Mouse (Mus musculus): ENCODE measurements around the gene Ankrd33.

Ankrd33 gene

GRCm38 (mm10) chr15:101147115-101147909 is 31.8 kb downstream of the Ankrd33 start:
- DNase-seq: no peak

DNA sequence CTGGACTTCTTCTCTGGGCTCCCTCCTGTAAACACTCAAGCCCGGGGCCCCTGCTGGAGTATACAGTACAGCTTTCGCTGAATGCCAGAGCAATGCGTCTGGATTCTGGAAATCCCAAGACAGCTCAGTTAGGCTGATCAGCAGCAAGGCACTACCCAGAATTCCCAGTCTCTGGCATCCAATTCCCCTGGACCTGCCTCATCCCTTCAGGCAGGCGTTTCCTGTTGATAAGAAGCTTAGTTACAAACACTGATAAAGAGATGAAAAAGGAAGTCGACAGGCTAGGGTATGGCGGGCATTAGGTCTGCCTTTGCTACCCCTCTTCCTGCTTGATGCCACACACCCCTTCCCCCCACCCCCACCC is 32.3 kb downstream of the Ankrd33 start:
- DNase-seq: peak; percentile 66

DNA sequence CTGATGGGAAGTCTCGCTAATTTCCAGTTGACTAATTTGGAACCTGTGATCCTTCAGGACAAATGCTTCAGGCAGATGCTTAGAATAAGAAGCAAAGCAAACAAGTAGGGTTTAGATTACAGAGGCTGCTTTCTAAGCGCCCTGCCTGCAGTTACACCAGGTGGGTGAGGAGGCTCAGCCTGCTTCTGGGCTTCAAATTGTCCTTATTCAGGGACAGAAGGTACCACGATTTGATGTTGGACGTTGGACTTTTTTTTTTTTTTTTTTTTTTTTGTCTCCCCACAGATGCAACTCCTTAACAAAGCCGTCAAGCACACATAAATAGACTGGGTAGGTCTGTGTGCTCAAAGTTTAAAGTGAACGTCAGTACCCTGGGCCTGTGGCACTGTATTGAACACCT is 33.0 kb downstream of the Ankrd33 start:
- DNase-seq: no peak

GRCm38 (mm10) chr15:101151409-101152261 is 36.1 kb downstream of the Ankrd33 start:
- DNase-seq: no peak

- no peak for DNase-seq
Observed at GRCm38 (mm10) chr15:101154700-101155616, 39.4 kb downstream of the Ankrd33 start.

GRCm38 (mm10) chr15:101160128-101160527 is 44.6 kb downstream of the Ankrd33 start:
- no peak for DNase-seq

DNA sequence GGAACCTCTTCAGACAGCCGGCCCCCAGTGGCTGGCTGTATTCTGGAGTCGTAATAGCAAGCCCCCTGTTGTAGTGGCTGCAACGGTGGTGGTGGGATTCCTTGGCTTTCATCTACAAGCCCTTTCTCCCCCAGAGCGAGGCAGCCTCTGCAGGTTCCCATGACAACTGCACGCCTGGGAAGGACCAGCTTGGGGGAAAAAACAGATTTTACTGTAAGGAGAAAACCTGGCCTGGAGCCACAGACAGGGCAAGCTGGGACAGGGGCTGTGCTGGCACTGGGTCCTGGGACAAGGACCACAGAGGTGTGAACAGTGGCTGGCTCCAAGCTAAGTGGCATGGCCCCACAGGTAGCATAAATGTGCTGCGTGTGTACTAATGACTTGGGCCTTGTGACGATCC is 45.0 kb downstream of the Ankrd33 start:
- DNase-seq: no peak

DNA sequence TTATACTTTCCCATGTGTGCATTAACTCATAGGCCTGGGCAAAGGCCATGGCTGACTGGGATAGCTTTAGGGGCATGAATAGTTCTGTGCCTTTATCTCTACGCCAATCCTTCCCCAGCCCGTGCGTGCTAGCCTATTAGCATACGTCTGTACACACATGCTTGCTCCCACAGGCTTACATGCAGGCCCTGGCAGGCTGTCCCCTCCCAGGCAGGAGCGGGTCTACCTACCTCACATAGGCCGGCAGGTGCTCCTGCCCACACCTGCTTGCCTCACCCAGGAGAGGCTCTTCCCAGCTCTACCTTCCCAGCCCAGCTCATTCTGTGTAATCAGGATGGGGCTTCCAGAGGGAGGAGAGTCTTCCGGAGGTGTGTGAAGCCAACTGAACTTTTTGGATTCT is 46.0 kb downstream of the Ankrd33 start:
- no peak for DNase-seq

DNA sequence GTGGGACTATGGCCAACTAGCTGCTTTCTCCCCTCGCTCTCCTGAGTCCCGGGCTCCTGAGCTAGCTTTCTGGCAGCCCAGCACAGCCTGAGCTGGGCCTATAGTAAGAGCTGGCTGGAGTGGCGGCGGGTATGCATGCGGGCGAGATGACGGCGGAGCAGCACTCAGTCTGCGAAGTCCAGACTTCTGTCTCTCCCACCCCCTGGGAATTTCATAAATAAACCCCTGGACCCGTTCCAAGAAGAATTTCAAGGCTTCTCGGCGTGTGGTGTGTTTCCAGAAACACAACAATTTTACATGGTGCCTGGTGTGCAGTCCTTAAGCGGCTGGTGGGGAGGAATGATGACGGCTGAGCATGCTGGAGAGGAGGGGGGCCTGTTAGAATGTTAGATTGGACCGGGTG is 47.5 kb downstream of the Ankrd33 start:
- DNase-seq: no peak

DNA sequence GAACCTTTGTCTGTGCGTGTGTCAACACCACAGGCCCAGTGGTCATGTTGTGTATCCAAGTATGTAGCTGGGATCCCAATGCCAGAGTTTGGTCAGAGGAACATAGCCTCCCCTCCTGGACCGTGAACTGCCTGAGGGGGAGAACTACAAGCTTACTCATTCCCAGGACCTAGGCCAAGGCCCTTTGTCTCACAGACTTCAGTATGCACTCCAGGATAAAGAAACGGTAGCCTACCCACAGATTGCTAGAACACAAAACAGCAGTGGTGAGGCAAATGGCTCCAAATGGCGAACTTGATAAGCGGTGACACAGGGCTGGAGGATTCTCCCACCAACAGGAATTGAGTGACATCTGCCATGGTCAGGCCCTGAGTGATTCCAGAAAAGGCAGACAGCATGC is 48.3 kb downstream of the Ankrd33 start:
- DNase-seq: no peak

DNA sequence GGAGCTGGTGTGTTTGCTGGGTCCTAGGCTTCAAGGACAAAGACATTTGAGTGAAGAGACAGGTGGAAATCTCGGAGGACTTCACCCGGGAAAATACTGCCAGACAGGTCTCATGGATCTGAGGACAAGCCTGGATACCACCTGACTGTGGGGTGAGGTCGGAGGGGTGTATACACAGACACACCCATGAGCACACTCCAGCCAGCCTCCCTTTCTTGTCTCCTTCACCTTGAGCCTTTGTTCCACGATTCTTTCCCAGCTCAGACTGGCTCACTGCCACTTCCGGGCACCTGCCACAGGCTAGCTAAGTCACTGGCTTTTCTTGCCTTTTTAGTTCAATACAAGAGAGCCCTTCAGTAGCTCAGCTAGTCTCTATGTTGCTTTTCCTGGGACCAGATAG is 48.7 kb downstream of the Ankrd33 start:
- no peak for DNase-seq

DNA sequence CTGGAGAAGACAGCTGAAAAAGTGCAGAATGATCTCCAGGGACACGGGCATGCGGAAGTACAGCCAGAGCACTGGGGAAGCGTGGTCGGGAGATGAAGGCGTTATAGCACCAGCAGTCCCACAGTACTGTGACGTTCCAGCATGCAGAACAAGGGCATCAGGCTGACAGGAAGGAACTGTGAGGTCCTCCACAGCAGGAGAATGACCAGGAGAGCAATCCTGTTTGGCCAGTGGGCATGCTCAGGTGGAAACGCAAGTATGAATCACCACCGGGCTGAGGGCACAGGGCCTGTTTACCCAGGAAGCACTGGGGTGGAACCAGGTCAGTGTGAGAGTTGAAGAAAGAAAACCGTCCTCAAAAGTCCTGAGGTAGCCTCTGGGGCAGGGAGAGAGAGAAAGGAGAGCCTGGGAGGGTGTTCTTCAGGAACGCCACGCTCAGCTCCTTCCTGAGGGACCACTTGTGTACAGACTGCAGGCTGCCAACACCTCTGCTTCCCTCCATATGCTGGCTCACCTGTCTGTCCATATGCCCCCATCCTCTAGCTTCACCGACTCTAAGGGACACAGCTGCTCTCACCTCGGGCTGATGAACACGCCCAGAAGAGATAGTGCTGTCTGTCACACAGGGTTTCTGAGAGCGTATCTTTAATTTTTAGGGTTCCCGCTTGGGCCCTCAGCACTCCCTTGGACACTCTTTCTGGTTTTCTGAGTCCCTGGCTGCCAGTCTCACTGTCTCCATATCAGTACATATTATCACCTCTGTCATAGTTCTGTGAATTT is 50.3 kb downstream of the Ankrd33 start:
- DNase-seq: no peak

DNA sequence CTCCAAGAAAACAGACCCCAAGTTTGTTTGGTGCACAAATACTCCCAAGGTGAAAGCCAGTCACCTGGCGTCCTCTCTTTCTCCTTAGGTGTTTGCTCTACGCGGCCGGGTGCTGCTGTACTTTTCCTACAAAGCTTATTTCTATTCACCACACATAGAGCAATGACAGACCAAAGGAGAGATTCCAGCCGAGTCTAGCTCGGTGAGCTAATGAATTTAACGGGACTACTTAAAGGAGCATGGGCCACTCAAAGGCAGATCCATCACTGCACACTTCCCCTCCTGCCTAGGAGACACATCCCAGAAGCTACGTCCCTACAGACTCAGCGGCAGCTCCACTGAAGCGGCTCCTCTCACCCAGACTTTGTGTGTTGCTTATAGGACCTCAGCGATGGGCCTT is 52.0 kb downstream of the Ankrd33 start:
- no peak for DNase-seq

All from lung, postnatal 14 days (tissue).